Mouse (Mus musculus): ENCODE measurements around the gene Pum2.
"Not testable (repeated sequence)": the region's sequence is repeated elsewhere in the genome, so short reads cannot be mapped to it uniquely, and the experiment has no call there.

Pum2 gene

DNA sequence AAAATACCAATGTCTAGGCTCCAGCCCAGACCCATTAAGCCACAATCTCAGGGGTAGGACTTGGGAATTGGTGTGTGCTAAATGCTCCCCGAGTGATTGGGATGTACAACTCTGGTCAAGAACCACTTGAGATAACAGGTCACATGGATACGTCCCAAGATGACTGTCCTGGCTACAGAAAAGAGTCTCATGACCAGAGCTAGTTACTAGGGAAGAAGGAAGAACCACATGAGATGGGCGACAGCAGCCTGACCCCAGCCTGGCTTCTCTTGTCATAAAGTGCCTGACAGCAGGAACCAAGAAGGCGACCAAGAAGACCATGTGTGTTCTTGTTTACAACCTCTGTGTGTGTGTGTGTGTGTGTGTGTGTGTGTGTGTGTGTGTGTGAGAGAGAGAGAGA lies 4.5 kb upstream of the Pum2 start:
- DNase-seq (ENCODE audit: low read depth, low spot score): no peak

DNA sequence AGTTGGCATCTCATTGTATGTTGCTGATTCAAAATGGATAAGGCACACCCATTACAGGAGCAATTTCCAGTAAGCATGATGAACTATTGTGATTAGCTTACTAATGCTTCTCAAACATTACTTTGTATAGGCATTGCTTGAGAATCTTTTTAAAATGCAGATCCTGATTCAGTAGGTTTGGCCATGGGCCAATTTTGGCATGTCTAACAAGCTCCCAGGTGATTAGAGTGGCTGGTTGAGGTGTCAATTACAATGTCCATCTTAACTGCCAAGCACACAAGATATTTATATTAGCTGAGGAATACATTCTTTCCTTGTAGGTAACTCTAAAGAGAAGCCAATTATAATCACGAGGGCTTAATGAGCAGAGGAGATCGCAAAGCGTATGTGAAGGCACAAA lies 4.1 kb upstream of the Pum2 start:
- no peak for DNase-seq (ENCODE audit: low read depth, low spot score)

DNA sequence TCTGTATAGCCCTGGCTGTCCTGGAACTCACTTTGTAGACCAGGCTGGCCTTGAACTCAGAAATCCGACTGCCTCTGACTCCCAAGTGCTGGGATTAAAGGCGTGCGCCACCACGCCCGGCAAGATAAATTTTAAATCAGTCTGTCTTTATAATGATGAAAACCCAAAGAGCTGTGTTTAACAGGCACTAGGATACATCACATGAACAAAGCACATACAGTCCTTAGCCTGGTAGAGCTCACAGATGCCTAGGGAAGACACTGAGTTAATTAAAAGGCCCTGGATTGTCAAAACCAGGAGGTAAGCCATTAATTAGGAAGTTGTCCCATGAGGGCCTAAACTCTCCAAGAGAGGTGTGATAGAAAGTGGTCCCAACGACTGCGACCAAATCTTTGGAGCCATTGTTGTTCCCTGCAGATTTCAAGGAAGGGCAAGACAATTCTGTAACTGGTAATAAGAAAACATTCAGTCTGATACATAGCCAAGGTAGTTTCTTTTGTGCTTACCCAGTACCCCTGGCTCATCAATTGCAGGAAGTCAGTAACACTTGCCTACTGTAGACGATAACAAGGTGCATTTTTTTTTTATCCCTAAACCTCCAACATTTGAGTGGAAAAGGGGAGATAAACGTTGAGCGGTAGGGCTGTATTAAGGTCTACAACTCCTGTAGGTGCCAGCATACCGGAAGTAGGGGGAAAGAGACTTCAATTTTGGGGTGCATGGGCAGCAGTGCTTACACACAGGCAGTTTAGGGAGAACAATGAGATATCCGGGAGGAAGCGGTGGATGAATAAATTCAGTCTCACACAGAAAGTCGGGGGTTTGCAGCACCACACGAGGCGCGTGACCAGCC lies 587 bp upstream of the Pum2 start:
- no peak for DNase-seq (ENCODE audit: low read depth, low spot score)

DNA sequence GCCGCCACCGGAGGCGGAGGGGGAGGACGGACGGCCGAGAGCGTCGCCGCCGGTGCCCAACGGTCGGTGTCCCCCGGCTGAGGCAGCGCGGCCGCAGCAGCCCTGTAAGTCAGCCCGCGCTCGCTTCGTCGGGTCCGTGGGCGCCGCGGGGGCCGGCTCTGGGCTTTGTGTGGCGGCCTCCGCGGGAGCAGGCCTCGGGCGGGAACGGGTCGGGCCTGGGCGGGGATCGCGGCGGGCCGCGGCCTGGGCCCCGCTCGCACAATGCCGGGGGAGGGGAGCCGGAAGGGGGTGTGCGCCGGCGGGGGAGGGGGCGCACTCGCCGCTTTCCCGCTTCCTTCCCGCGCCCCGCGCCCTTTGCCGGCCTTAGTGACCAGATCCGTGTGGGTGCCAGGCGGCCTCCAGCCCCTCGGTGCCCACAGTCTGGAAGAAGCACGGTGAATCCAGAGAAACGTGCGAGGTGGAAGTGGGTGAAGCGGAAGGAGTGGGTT lies 487 bp downstream of the Pum2 start:
- DNase-seq (ENCODE audit: low read depth, low spot score): peak; percentile 26

DNA sequence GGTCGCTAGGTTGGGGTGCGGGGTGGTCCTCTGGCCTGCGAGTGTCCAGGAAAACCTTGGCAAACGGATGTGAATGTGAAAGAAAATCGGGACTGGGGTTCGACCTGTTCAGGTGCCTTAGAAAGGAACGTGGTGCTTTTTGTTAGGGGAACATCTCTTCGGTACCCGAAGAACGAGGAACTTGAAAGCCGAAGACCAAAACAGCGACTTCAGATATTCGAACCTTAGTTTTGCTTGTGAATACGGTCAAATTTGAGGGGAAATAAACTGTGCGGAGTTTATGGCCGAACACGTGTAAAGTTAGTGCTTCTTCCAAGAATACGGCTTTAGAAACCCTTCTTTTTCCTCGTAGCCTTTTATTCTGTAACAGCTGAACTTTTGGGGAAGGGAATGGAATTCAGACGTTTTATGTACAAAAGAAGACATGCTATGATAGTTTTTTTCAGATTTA lies 982 bp downstream of the Pum2 start:
- DNase-seq (ENCODE audit: low read depth, low spot score): no peak

DNA sequence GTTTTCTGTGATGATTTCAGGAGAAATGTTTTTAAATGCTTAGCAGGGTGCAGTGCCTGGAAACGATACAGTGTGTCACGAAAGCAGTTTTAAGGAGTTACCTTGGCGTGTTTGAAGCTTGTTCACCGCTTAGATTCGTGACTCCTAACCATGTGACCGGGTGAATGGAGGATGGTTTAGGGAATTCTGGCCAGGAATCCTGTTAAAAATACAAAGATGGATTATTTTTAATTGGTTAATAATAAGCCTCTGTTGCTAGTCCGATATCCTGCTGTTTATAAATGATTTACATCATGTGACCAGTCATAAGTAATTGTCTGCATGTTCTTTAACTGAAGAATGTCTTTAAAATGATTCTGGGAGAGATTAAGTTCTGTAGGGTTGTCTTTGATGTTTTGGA lies 1.4 kb downstream of the Pum2 start:
- no peak for DNase-seq (ENCODE audit: low read depth, low spot score)

DNA sequence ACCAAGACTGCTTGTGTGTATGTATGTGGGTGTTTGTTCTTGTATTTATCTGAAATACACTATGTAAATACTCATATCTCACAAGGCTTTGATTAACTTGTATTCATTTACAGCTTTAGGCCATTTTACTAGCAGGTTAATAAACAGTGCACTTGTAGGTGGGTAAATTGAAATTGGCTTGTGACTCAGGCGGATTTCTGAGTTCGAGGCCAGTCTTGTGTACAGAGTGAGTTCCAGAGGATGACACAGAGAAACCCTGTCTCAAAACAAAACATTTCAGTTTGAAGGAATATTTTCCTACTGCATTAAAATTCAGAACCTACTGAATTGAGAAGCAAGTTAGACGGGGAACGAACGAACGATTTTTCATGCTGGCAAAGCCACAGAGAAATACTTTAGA lies 2.4 kb downstream of the Pum2 start:
- no peak for DNase-seq (ENCODE audit: low read depth, low spot score)

DNA sequence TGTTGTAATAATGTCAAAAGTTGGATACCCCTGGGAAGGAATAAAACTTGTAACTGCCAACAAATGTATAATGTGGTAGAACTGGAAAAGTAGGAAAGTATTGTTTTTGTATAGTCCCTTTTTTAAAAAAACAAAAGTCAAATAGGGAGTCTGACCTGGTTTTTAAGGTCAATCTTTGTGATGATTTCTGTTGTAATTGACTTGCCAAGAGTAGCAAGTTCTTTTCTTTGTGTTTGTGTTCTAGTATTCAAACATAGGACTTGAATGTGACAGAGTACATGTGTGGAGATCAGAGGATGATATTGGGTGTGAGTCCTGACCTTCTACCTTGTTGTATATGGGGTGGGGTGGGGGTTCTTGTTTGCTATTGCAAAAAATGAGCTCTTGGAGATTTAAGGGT lies 4.0 kb downstream of the Pum2 start:
- DNase-seq (ENCODE audit: low read depth, low spot score): no peak

DNA sequence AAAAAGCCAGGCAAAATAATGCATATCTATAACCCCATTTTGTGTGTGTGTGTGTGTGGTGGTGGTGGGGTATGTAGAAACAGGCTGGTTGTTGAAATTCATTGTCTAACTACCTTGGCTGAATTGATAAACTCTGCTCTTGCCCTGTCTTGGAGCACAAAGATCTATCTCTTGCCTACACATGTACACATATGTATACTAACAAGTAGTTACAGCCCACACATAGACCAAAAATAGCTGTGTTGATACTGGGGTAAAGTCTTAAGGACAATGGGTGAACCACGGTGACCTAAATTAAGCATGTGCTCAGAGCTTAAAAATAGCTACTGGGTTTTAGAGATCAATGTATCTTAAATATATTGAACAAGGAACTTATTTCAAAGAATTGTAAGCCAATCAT lies 10.3 kb downstream of the Pum2 start:
- no peak for DNase-seq (ENCODE audit: low read depth, low spot score)

DNA sequence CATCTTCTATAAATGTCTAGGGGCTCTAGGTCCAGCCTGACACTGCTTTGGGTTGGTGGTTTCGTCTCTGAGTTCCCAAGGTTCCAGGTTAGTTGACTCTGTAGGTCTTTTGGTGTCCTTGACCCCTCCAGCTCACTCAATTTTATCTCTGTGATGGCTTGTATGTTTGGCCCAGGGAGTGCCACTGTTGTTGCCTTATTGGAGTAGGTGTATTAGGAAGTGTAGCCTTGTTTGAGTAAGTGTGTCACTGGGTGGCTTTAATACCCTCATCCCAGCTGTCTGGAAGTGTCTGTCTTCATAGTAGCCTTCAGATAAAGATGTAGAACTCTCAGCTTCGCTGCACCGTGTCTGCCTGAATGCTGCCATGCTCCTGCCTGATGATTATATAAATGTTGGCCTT lies 11.1 kb downstream of the Pum2 start:
- no peak for DNase-seq (ENCODE audit: low read depth, low spot score)

DNA sequence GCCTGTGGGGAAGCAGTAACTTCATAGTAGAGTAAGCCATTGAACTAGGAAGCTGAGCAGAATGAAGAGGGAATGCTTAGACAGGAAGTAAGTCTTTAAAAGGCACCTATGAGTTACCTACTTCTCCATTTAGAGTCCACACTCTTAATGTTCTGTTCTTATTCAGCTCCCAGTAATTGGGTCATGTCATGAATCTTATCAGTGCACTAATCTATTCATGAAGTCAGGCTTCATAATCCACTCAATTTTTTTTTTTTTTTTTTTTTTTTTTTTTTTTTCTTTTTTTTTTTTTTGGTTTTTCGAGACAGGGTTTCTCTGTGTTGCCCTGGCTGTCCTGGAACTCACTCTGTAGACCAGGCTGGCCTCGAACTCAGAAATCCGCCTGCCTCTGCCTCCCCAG lies 15.9 kb downstream of the Pum2 start:
- DNase-seq (ENCODE audit: low read depth, low spot score): not testable (repeated sequence)

DNA sequence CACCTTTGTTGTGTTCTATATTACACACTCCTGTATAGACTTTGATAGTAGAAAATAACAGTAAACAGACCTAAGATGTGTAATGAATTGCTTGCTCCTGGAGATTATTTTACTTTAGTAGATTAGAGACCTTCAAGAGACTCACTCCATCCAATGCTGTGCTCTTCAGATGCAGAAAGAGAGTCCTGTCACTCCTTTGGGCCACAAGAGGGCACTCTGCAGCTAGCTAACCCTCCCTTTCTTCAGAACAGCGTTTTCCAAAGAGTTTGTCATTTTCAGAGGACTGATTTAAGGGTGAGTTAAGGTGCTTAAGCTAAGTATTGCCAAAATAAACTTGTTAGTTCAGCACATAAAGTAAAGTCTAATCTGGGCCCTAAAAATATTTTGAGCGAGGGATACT lies 25.0 kb downstream of the Pum2 start:
- DNase-seq (ENCODE audit: low read depth, low spot score): peak; percentile 16

DNA sequence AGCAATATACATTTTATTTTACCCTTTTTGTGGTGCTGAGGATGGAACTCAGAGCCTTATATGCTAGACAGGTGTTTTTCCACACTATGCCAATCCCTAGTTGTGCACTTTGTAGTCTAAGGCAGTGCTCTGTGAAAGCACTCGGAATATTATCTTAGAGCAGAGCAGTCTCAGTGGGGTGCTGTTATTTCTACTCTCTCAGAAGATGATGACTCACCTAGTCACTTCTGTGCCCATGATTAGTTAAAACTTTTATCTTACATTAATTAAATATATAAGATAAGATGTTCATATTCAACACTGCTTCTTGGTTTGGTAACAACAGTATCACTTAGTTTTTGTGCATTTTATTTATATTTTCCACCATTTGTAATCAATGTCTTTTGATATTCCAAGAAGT lies 30.1 kb downstream of the Pum2 start:
- no peak for DNase-seq (ENCODE audit: low read depth, low spot score)

DNA sequence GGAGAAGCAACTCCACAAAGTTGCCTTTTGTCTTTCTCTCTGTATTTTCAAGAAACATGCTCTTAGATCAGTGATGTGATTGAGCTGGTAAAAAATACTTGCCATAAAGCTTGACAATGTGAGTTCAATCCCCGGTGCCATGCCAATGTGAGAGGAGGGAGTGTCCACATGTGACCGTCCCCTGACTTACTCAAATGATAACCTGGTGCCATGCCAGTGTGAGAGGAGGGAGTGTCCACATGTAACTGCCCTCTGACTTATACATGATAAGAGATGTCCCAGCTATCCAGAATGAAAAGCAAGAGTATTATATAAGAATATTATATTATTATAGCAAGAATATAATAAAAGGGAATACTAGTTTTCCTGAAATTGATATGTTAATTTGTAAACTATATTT lies 34.9 kb downstream of the Pum2 start:
- DNase-seq (ENCODE audit: low read depth, low spot score): no peak

DNA sequence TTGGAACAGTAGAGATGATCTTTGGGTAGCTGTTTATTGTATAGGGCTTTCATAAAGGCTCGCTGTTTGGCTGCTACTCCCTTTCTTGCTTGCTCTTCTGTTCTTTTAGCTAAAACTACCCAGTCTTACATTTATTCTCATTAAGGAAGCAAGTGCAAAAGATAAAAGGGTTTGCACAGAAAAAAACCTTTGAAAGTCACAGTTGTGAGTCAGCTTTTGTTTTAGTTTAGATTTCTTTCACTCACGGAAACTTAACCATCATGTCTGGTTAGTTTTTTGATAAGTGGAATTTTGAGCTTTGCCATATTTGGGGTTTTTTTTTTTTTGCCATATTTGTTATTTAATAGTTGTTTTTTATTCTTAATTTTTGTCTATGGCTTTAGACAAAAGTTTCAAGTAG lies 38.7 kb downstream of the Pum2 start:
- no peak for DNase-seq (ENCODE audit: low read depth, low spot score)

DNA sequence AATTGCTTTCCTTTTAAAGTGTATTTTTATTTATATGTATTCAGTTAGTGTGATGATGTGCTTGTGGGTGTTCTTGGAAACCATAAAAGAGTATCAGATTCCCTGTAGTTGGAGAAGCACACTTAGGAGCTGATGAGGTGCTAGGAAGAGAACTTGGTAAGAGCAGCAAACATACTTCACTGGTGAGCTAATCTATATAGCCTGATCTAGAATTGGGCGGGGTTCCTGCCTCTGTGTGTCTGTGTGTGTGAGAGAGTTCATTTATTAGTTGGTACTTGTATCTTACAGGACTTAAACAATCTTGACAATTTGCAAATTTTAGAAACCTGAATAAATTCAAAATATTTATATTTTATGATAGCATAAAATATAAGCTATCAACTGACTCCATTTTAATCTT lies 42.2 kb downstream of the Pum2 start:
- no peak for DNase-seq (ENCODE audit: low read depth, low spot score)

DNA sequence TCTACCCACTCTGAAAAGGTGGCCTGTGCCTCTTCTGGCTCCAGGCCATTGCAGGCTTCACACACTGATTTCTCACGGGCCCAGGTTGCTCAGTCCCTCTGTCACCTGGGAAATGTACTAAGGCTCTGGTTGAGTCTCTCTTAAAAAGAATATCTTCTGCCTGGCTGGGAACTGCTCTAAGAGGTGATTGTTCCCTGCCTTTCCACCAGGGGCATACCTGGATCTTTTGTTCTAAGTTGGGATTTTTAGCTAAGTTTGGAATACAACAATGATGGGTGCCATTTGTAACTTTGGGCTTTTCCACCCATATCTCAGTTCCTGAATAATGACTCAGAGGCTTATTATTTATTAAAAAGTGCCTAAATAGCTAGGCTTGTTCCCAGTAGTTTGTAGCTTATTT lies 53.0 kb downstream of the Pum2 start:
- DNase-seq (ENCODE audit: low read depth, low spot score): no peak

DNA sequence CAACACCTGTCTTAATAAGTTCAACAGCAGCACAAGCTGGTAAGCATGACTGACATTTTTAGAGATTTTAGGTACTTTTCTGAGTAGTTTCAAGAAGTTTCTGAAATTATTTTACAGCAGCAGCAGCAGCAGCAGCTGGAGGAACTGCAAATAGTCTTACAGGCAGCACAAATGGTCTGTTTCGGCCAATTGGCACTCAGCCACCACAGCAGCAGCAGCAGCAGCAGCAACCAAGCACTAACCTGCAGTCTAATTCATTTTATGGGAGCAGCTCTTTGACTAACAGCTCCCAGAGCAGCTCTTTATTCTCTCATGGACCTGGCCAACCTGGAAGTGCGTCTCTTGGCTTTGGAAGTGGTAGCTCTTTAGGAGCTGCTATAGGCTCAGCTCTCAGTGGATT lies 54.8 kb downstream of the Pum2 start:
- DNase-seq (ENCODE audit: low read depth, low spot score): no peak

DNA sequence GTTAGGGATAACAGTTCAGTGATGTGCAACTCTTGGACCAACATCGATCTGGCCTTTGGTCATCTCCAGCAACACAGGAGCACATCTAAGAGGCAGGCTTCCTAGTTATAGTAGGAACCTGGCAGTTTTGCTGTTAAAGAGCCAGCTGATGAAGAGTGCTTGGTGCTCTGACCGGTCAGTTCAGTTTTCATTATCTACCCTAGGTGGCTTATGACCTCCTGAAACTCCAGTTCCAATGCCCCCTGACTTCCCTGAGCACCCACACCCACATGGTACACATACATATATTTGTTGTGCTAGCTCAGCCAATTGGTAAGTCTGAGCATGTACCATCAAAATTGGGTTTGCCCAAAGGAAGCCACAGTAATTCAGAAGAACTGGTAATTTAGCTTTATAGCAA lies 79.7 kb downstream of the Pum2 start:
- DNase-seq (ENCODE audit: low read depth, low spot score): no peak

DNA sequence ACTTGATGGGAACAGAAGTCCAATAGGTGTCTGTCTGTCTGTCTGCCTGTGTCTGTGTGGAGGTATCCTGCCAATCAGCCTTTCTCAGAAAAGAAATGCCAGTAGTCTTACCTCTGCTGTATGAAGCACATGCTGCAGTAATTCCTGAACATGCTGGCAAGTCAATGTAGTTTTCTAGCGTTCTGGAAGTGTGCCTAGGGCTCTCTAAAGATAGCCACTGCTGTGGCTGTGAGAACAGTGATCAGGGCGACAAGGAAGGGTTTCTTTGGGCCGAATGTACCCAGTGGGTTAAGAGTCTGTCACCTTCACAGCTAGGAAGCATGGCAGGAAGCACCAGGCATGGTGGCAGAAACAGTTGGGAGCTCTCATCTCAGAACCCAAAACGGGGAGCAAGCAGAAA lies 80.2 kb downstream of the Pum2 start:
- no peak for DNase-seq (ENCODE audit: low read depth, low spot score)

DNA sequence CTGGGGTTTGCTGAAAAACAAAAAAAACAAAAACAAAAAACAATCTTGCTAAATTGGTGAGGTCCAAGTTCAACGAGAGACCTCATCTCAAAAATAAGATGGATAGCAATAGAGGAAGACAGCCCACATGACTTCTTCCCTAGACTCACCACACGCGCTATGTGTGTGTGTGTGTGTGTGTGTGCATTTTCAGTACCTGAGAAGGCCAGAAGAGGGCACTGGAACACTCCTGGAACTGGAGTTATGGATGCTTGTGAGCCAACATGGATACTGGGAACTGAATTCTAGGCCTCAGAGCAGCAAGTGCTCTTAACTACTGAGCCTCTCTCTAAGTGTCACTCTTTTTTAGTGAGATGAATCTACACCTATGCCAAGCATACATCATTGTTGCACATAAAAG lies 84.1 kb downstream of the Pum2 start:
- DNase-seq (ENCODE audit: low read depth, low spot score): no peak

DNA sequence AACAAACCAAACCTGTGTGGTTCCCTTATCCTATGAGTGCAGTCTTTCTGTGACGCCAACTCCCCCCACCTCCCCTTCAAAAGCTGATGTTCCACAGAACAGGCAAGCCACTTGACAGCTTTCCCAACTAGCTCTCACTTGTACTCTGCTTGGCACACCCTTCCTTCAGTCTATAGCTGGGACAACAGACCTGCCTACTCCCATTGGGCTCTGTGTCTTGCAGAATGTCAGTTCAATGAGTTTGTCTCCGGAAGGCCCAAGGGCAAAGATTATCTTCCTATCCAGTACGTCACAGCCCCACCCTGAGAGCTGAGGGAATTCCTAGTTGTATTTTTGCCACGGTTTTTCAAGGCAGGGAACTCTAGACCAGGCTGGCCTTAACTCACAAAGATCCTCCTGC lies 85.2 kb downstream of the Pum2 start:
- DNase-seq (ENCODE audit: low read depth, low spot score): no peak

DNA sequence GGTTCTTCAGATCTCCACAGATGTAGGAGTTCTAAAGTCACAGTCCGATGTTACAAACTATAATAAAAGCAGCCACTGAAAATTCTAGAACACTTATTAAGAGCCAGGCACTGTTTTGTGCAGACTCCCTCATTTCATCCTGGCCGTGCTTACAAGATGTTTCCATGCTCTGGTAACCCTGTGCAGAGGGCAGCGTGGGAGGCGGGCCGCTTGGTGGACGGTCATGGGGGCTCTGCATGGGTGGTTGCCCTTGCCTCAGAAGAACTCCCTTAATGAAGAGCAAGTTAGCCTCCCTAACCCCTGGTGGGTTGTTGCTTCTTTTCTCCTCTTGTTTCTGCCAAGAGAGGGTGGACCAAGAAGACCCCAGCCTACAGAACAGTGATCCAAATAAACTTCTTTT lies 85.8 kb downstream of the Pum2 start:
- DNase-seq (ENCODE audit: low read depth, low spot score): no peak

DNA sequence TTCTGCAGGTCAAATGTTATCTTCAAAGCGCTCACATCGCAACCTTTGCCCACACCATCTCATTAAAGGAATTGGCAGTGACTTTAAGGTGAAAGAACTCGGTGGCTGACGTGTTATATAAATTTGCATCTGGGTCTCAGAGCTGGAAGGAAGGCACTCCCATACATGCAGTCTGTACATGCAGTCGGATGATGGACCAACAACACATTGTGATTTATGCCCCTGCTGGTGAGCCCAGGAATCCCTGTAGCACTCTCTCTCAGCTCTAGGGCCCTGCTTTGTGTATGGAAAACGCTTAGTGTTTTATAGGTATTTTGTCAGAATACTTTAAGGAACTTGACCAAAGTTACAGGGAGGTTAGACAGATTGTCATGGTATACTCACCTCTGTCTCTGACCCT lies 86.6 kb downstream of the Pum2 start:
- no peak for DNase-seq (ENCODE audit: low read depth, low spot score)

Measured in embryo, embryonic 11.5 days (tissue).